Comparison of ENCODE assay signal across 13 mouse cellular contexts in genomic region chr7:25306614-25306996, GRCm38 (mm10). TPM values are rescaled to one million over a fixed set of nuclear protein-coding genes. Genes with fewer than 3 reads are reported as not detected.
DNase-seq lines count a peak whose midpoint lies in the region; ATAC-seq and TF ChIP-seq lines count a peak whose summit lies in the region.
"Had no signal": no experiment of that assay in that cellular context is flagged by ENCODE, and none has a peak within 500 bp of the region (broad histone marks: within the 10 kb centered on the region; RNA-seq: fewer than 3 reads in every experiment).

No protein-coding gene starts in this region.

- no peak for DNase-seq in intestine, embryonic 14.5 days (ENCODE audit: low spot score)
- no peak for DNase-seq in thymus, adult 2 months
- DNase-seq in lung, postnatal 36 days = no peak
- no peak for DNase-seq in urinary bladder, postnatal 10 days (ENCODE audit: low spot score)
- DNase-seq: heart, adult 2 months had no signal

- no peaks in the 10 kb centered on the region for H3K9me3 ChIP-seq in intestine, embryonic 14.5 days (ENCODE audit: control insufficient read depth, low read length)
- H3K9me3 ChIP-seq in intestine, embryonic 16.5 days (ENCODE audit: control insufficient read depth, low read length) = no peaks in the 10 kb centered on the region
- no peaks in the 10 kb centered on the region for H3K9me3 ChIP-seq in forebrain, embryonic 13.5 days (replicated peaks)
- H3K9me3 ChIP-seq in intestine, embryonic 15.5 days = no peaks in the 10 kb centered on the region
- H3K9me3 ChIP-seq in neural tube, embryonic 13.5 days = no peaks in the 10 kb centered on the region

- WGBS in intestine, embryonic 14.5 days = 37% methylated on average over 2 of the region's 2 CpGs
- 33% methylated on average over 2 of the region's 2 CpGs for WGBS in intestine, embryonic 16.5 days
- 51% methylated on average over 2 of the region's 2 CpGs for WGBS in forebrain, embryonic 13.5 days
- 43% methylated on average over 2 of the region's 2 CpGs for WGBS in intestine, embryonic 15.5 days
- WGBS in neural tube, embryonic 13.5 days = 35% methylated on average over 2 of the region's 2 CpGs
- 38% methylated on average over 2 of the region's 2 CpGs for WGBS in thymus, adult 2 months

- no peak overlapping the region for H3K9ac ChIP-seq in intestine, embryonic 14.5 days (ENCODE audit: low read length)
- H3K9ac ChIP-seq in intestine, embryonic 16.5 days (ENCODE audit: low read depth, low read length) = no peak overlapping the region
- peak overlapping the region; percentile 71 for H3K9ac ChIP-seq in forebrain, embryonic 13.5 days
- H3K9ac ChIP-seq in intestine, embryonic 15.5 days = no peak overlapping the region
- H3K9ac ChIP-seq in neural tube, embryonic 13.5 days = peak overlapping the region; percentile 89
- H3K9ac ChIP-seq: liver, embryonic 14.5 days had no signal

- no peak for TF ChIP-seq POLR2A in thymus, adult 2 months (IDR thresholded peaks at IDR 0.05; ENCODE audit: control insufficient read depth, extremely low read depth, insufficient read depth, low read length, poor library complexity)

- TF ChIP-seq CTCF in thymus, adult 2 months (IDR thresholded peaks at IDR 0.05; ENCODE audit: borderline replicate concordance, control insufficient read depth, extremely low read depth, insufficient read depth, low read length, poor library complexity) = no peak

- ATAC-seq in intestine, embryonic 14.5 days (replicated peaks; ENCODE audit: low FRiP score, low TSS enrichment, low read depth) = no peak
- no peak for ATAC-seq in intestine, embryonic 16.5 days
- ATAC-seq in forebrain, embryonic 13.5 days = peak; percentile 34; the same call in 1 of the 2 replicates
- ATAC-seq in intestine, embryonic 15.5 days = no peak
- no peak; the same call in 1 of the 2 replicates for ATAC-seq in neural tube, embryonic 13.5 days (ENCODE audit: low read depth)
- ATAC-seq: inflammation-experienced regulatory T-cells, adult 6 months had no signal

- H3K36me3 ChIP-seq in intestine, embryonic 14.5 days (ENCODE audit: control insufficient read depth, insufficient read depth, low read length) = no peaks in the 10 kb centered on the region
- no peaks in the 10 kb centered on the region for H3K36me3 ChIP-seq in intestine, embryonic 16.5 days (ENCODE audit: control insufficient read depth, insufficient read depth, low read length)
- no peaks in the 10 kb centered on the region for H3K36me3 ChIP-seq in forebrain, embryonic 13.5 days (ENCODE audit: poor library complexity, severe bottlenecking)
- H3K36me3 ChIP-seq in intestine, embryonic 15.5 days = no peaks in the 10 kb centered on the region
- H3K36me3 ChIP-seq in neural tube, embryonic 13.5 days = peaks cover 5% of the 10 kb centered on the region; the same call in 1 of the 2 replicates
- H3K36me3 ChIP-seq in thymus, adult 2 months (ENCODE audit: control insufficient read depth, insufficient read depth, low read length) = no peaks in the 10 kb centered on the region

- H3K27ac ChIP-seq in intestine, embryonic 14.5 days (ENCODE audit: low read depth) = no peak overlapping the region
- H3K27ac ChIP-seq in intestine, embryonic 16.5 days (ENCODE audit: low read length) = no peak overlapping the region
- peak overlapping the region; percentile 31; the same call in 1 of the 2 replicates for H3K27ac ChIP-seq in forebrain, embryonic 13.5 days
- H3K27ac ChIP-seq in intestine, embryonic 15.5 days = no peak overlapping the region
- peak overlapping the region; percentile 90 for H3K27ac ChIP-seq in neural tube, embryonic 13.5 days (replicated peaks)
- H3K27ac ChIP-seq in thymus, adult 2 months (ENCODE audit: control insufficient read depth, insufficient read depth, low read length) = no peak overlapping the region
- H3K27ac ChIP-seq: heart, adult 2 months; liver, embryonic 14.5 days had no signal

- H3K27me3 ChIP-seq in intestine, embryonic 14.5 days (replicated peaks; ENCODE audit: control insufficient read depth, insufficient read depth, low read length) = peaks cover 12% of the 10 kb centered on the region; the same call in 1 of the 2 replicates
- peaks cover 23% of the 10 kb centered on the region for H3K27me3 ChIP-seq in intestine, embryonic 16.5 days (replicated peaks; ENCODE audit: control insufficient read depth, insufficient read depth, low read length)
- peaks cover 26% of the 10 kb centered on the region for H3K27me3 ChIP-seq in forebrain, embryonic 13.5 days
- peaks cover 22% of the 10 kb centered on the region for H3K27me3 ChIP-seq in intestine, embryonic 15.5 days (replicated peaks)
- peaks cover 32% of the 10 kb centered on the region for H3K27me3 ChIP-seq in neural tube, embryonic 13.5 days
- H3K27me3 ChIP-seq in thymus, adult 2 months (ENCODE audit: control insufficient read depth, insufficient read depth, low read length) = peaks cover 10% of the 10 kb centered on the region

- H3K4me1 ChIP-seq in intestine, embryonic 14.5 days (replicated peaks; ENCODE audit: control insufficient read depth, insufficient read depth, low read length) = 0 out of 2 replicates have a peak, but pooled peaks cover 3% of the 10 kb centered on the region
- H3K4me1 ChIP-seq in intestine, embryonic 16.5 days (ENCODE audit: control insufficient read depth, insufficient read depth, low read length) = peaks cover 9% of the 10 kb centered on the region
- H3K4me1 ChIP-seq in forebrain, embryonic 13.5 days = peaks cover 10% of the 10 kb centered on the region
- H3K4me1 ChIP-seq in intestine, embryonic 15.5 days (replicated peaks) = 0 out of 2 replicates have a peak, but pooled peaks cover 6% of the 10 kb centered on the region
- peaks cover 22% of the 10 kb centered on the region for H3K4me1 ChIP-seq in neural tube, embryonic 13.5 days (replicated peaks)
- peaks cover 5% of the 10 kb centered on the region; the same call in 1 of the 2 replicates for H3K4me1 ChIP-seq in thymus, adult 2 months (replicated peaks; ENCODE audit: control insufficient read depth, insufficient read depth, low read length)

- peak overlapping the region; percentile 47; the same call in 1 of the 2 replicates for H3K4me3 ChIP-seq in intestine, embryonic 14.5 days (ENCODE audit: low read depth, low read length)
- no peak overlapping the region for H3K4me3 ChIP-seq in intestine, embryonic 16.5 days (ENCODE audit: low read length)
- H3K4me3 ChIP-seq in forebrain, embryonic 13.5 days = peak overlapping the region; percentile 48
- H3K4me3 ChIP-seq in intestine, embryonic 15.5 days (replicated peaks) = no peak overlapping the region
- H3K4me3 ChIP-seq in neural tube, embryonic 13.5 days = peak overlapping the region; percentile 70
- H3K4me3 ChIP-seq in thymus, adult 2 months (ENCODE audit: control insufficient read depth, insufficient read depth, low read length) = no peak overlapping the region

- no peak overlapping the region for H3K4me2 ChIP-seq in intestine, embryonic 14.5 days (ENCODE audit: low read length)
- no peak overlapping the region for H3K4me2 ChIP-seq in intestine, embryonic 16.5 days (ENCODE audit: low read depth, low read length)
- H3K4me2 ChIP-seq in forebrain, embryonic 13.5 days = peak overlapping the region; percentile 80
- peak overlapping the region; percentile 89; the same call in 1 of the 2 replicates for H3K4me2 ChIP-seq in intestine, embryonic 15.5 days (replicated peaks)
- peak overlapping the region; percentile 84 for H3K4me2 ChIP-seq in neural tube, embryonic 13.5 days

RNA-seq across cellular contexts. Expression of gene Tmem145, which starts 0.7 kb away (rescaled TPM):
- polyA plus RNA-seq in intestine, embryonic 14.5 days (2014; fragmentation: Nextera tagmentation; extraction: Ambion mirVana) = 1.5 and 1.6 TPM in 2 replicates
- polyA plus RNA-seq in intestine, embryonic 16.5 days (2015; fragmentation: Nextera tagmentation; extraction: Ambion mirVana) = 0.61 and 1.1 TPM in 2 replicates
- 14.1 and 16.4 TPM in 2 replicates for polyA plus RNA-seq in forebrain, embryonic 13.5 days (2015; fragmentation: Nextera tagmentation; extraction: Ambion mirVana)
- 1.2 and 1.3 TPM in 2 replicates for polyA plus RNA-seq in intestine, embryonic 15.5 days (2015; fragmentation: Nextera tagmentation; extraction: Ambion mirVana)
- 51.7 and 52.2 TPM in 2 replicates for polyA plus RNA-seq in neural tube, embryonic 13.5 days (2015; fragmentation: Nextera tagmentation; extraction: Ambion mirVana)
- polyA plus RNA-seq in thymus, adult 2 months (2012; rRNA removed) = 0.08 and 0.13 TPM in 2 replicates
- polyA plus RNA-seq: inflammation-experienced regulatory T-cells, adult 6 months; liver, embryonic 14.5 days had no signal

RNA-seq across cellular contexts. Expression of gene Prr19, which starts 5.4 kb away (rescaled TPM):
- polyA plus RNA-seq in intestine, embryonic 14.5 days (2014; fragmentation: Nextera tagmentation; extraction: Ambion mirVana) = 0.62 and 0.71 TPM in 2 replicates
- 0.56 and 0.93 TPM in 2 replicates for polyA plus RNA-seq in intestine, embryonic 16.5 days (2015; fragmentation: Nextera tagmentation; extraction: Ambion mirVana)
- 0.93 and 1.6 TPM in 2 replicates for polyA plus RNA-seq in forebrain, embryonic 13.5 days (2015; fragmentation: Nextera tagmentation; extraction: Ambion mirVana)
- 0.41 and 0.71 TPM in 2 replicates for polyA plus RNA-seq in intestine, embryonic 15.5 days (2015; fragmentation: Nextera tagmentation; extraction: Ambion mirVana)
- 2.1 and 2.9 TPM in 2 replicates for polyA plus RNA-seq in neural tube, embryonic 13.5 days (2015; fragmentation: Nextera tagmentation; extraction: Ambion mirVana)
- 0.08 TPM in 1 of 2 replicates, not detected in the other for polyA plus RNA-seq in thymus, adult 2 months (2012; rRNA removed)
- polyA plus RNA-seq: C2C12; heart, adult 2 months; inflammation-experienced regulatory T-cells, adult 6 months; small intestine, adult 2 months had no signal

RNA-seq across cellular contexts. Expression of gene Pafah1b3, which starts 8.8 kb away (rescaled TPM):
- 198 and 203 TPM in 2 replicates for polyA plus RNA-seq in intestine, embryonic 14.5 days (2014; fragmentation: Nextera tagmentation; extraction: Ambion mirVana)
- 175 and 180 TPM in 2 replicates for polyA plus RNA-seq in intestine, embryonic 16.5 days (2015; fragmentation: Nextera tagmentation; extraction: Ambion mirVana)
- polyA plus RNA-seq in forebrain, embryonic 13.5 days (2015; fragmentation: Nextera tagmentation; extraction: Ambion mirVana) = 513 and 525 TPM in 2 replicates
- polyA plus RNA-seq in intestine, embryonic 15.5 days (2015; fragmentation: Nextera tagmentation; extraction: Ambion mirVana) = 173 TPM in 2 replicates
- 525 and 535 TPM in 2 replicates for polyA plus RNA-seq in neural tube, embryonic 13.5 days (2015; fragmentation: Nextera tagmentation; extraction: Ambion mirVana)
- polyA plus RNA-seq in thymus, adult 2 months (2012; rRNA removed) = 138 and 140 TPM in 2 replicates

RNA-seq across cellular contexts. Expression of gene Megf8, which starts 10.4 kb away (rescaled TPM):
- 10.8 and 11.4 TPM in 2 replicates for polyA plus RNA-seq in intestine, embryonic 14.5 days (2014; fragmentation: Nextera tagmentation; extraction: Ambion mirVana)
- polyA plus RNA-seq in intestine, embryonic 16.5 days (2015; fragmentation: Nextera tagmentation; extraction: Ambion mirVana) = 6.8 and 7.1 TPM in 2 replicates
- 14.2 and 16.6 TPM in 2 replicates for polyA plus RNA-seq in forebrain, embryonic 13.5 days (2015; fragmentation: Nextera tagmentation; extraction: Ambion mirVana)
- polyA plus RNA-seq in intestine, embryonic 15.5 days (2015; fragmentation: Nextera tagmentation; extraction: Ambion mirVana) = 8.1 and 9.2 TPM in 2 replicates
- 18.3 TPM in 2 replicates for polyA plus RNA-seq in neural tube, embryonic 13.5 days (2015; fragmentation: Nextera tagmentation; extraction: Ambion mirVana)
- 11.9 and 14.8 TPM in 2 replicates for polyA plus RNA-seq in thymus, adult 2 months (2012; rRNA removed)

RNA-seq across cellular contexts. Expression of gene Cic, which starts 39.1 kb away (rescaled TPM):
- polyA plus RNA-seq in intestine, embryonic 14.5 days (2014; fragmentation: Nextera tagmentation; extraction: Ambion mirVana) = 38.0 and 38.5 TPM in 2 replicates
- polyA plus RNA-seq in intestine, embryonic 16.5 days (2015; fragmentation: Nextera tagmentation; extraction: Ambion mirVana) = 17.3 and 19.9 TPM in 2 replicates
- 45.9 and 47.0 TPM in 2 replicates for polyA plus RNA-seq in forebrain, embryonic 13.5 days (2015; fragmentation: Nextera tagmentation; extraction: Ambion mirVana)
- polyA plus RNA-seq in intestine, embryonic 15.5 days (2015; fragmentation: Nextera tagmentation; extraction: Ambion mirVana) = 26.1 and 26.6 TPM in 2 replicates
- 40.2 and 43.4 TPM in 2 replicates for polyA plus RNA-seq in neural tube, embryonic 13.5 days (2015; fragmentation: Nextera tagmentation; extraction: Ambion mirVana)
- 270 and 297 TPM in 2 replicates for polyA plus RNA-seq in thymus, adult 2 months (2012; rRNA removed)

Comparison
In these comparisons a context has a peak if more than half of its experiments do, and no peak if none do; other contexts are left out.
1. H3K4me2 ChIP-seq: peak in forebrain, embryonic 13.5 days (single experiment), intestine, embryonic 15.5 days (single experiment) and neural tube, embryonic 13.5 days (single experiment); none in intestine, embryonic 14.5 days (single experiment) and intestine, embryonic 16.5 days (single experiment).
2. H3K4me3 ChIP-seq: peak in intestine, embryonic 14.5 days (single experiment), forebrain, embryonic 13.5 days (single experiment) and neural tube, embryonic 13.5 days (single experiment); none in intestine, embryonic 16.5 days (single experiment), intestine, embryonic 15.5 days (single experiment) and thymus, adult 2 months (single experiment).
3. H3K27ac ChIP-seq: peak in forebrain, embryonic 13.5 days (single experiment) and neural tube, embryonic 13.5 days (single experiment); none in intestine, embryonic 14.5 days (single experiment), intestine, embryonic 16.5 days (single experiment), intestine, embryonic 15.5 days (single experiment) and thymus, adult 2 months (single experiment).
4. H3K9ac ChIP-seq: peak in forebrain, embryonic 13.5 days (single experiment) and neural tube, embryonic 13.5 days (single experiment); none in intestine, embryonic 14.5 days (single experiment), intestine, embryonic 16.5 days (single experiment) and intestine, embryonic 15.5 days (single experiment).